Mouse (Mus musculus) T-cell, adult 66 days (primary cell): ENCODE measurements around the gene Fgfr2. TPM values are rescaled to one million over a fixed set of nuclear protein-coding genes. Genes with fewer than 3 reads are reported as not detected.

Source experiments
- total RNA-seq, 2 experiments: library from RNA; stranded (reverse); gene quantifications; 3 replicates in 1 of 2; 4 replicates in 1 of 2; pipeline ENCODE4 v1.2.4; 2023

Fgfr2 gene
- total RNA-seq, 2 experiments from 2014 or later = not detected

Other genes starting within 250 kb of the Fgfr2 start
- gene Zranb1, start 192.2 kb downstream of the Fgfr2 start, total RNA-seq = 10 to 100 TPM; 34.9 to 36.6 TPM
- gene Ctbp2, start 1.0 kb upstream of the Fgfr2 start, total RNA-seq = under 1 TPM; 0.50 to 0.93 TPM